In genomic region chr11:34010859-34011172, GRCm38 (mm10) we compare ENCODE assay signal across 8 mouse cellular contexts. TPM values are rescaled to one million over a fixed set of nuclear protein-coding genes. Genes with fewer than 3 reads are reported as not detected.
DNase-seq lines count a peak whose midpoint lies in the region; ATAC-seq lines count a peak whose summit lies in the region.

No protein-coding gene starts in this region.

- no peak overlapping the region for H3K27ac ChIP-seq in kidney, embryonic 15.5 days
- peak overlapping the region; percentile 44; the same call in 1 of the 2 replicates for H3K27ac ChIP-seq in limb, embryonic 13.5 days
- H3K27ac ChIP-seq in midbrain, embryonic 14.5 days (replicated peaks; ENCODE audit: low read depth, low read length): no peak overlapping the region
- no peak overlapping the region for H3K27ac ChIP-seq in forebrain, embryonic 10.5 days

- no peak overlapping the region for H3K4me3 ChIP-seq in kidney, embryonic 15.5 days (replicated peaks)
- no peak overlapping the region for H3K4me3 ChIP-seq in limb, embryonic 13.5 days
- no peak overlapping the region for H3K4me3 ChIP-seq in midbrain, embryonic 14.5 days (replicated peaks; ENCODE audit: low read depth, low read length)
- H3K4me3 ChIP-seq in forebrain, embryonic 10.5 days: no peak overlapping the region

- WGBS in kidney, embryonic 15.5 days: 62% methylated on average over 4 of the region's 4 CpGs
- 46% methylated on average over 4 of the region's 4 CpGs for WGBS in limb, embryonic 13.5 days
- 83% methylated on average over 4 of the region's 4 CpGs for WGBS in midbrain, embryonic 14.5 days
- WGBS in forebrain, embryonic 10.5 days: 82% methylated on average over 4 of the region's 4 CpGs

- no peak overlapping the region for H3K9ac ChIP-seq in kidney, embryonic 15.5 days
- no peak overlapping the region for H3K9ac ChIP-seq in limb, embryonic 13.5 days
- H3K9ac ChIP-seq in midbrain, embryonic 14.5 days (replicated peaks; ENCODE audit: low read length): no peak overlapping the region

- no peaks in the 10 kb centered on the region for H3K36me3 ChIP-seq in kidney, embryonic 15.5 days
- H3K36me3 ChIP-seq in limb, embryonic 13.5 days: no peaks in the 10 kb centered on the region
- no peaks in the 10 kb centered on the region for H3K36me3 ChIP-seq in midbrain, embryonic 14.5 days (ENCODE audit: control insufficient read depth, insufficient read depth, low read length)
- H3K36me3 ChIP-seq in forebrain, embryonic 10.5 days (replicated peaks): no peaks in the 10 kb centered on the region

- peak; percentile 69 for ATAC-seq in kidney, embryonic 15.5 days (replicated peaks; ENCODE audit: low FRiP score)
- ATAC-seq in limb, embryonic 13.5 days (ENCODE audit: low FRiP score, low read depth): peak; percentile 68
- ATAC-seq in neutrophil, adult 5-6 weeks (ENCODE audit: extremely low read depth, insufficient number of reproducible peaks, low FRiP score, poor library complexity, severe bottlenecking): peak; percentile 18; the same call in 1 of the 2 replicates
- no peak for ATAC-seq in midbrain, embryonic 14.5 days (ENCODE audit: low FRiP score, low TSS enrichment)

- no peaks in the 10 kb centered on the region for H3K9me3 ChIP-seq in kidney, embryonic 15.5 days (replicated peaks)
- no peaks in the 10 kb centered on the region for H3K9me3 ChIP-seq in limb, embryonic 13.5 days
- no peaks in the 10 kb centered on the region for H3K9me3 ChIP-seq in midbrain, embryonic 14.5 days (ENCODE audit: control insufficient read depth, low read length)
- no peaks in the 10 kb centered on the region for H3K9me3 ChIP-seq in forebrain, embryonic 10.5 days

- DNase-seq in kidney, adult 11 months: no peak
- DNase-seq in gastrocnemius, postnatal 25 days: peak; percentile 35
- DNase-seq in midbrain, embryonic 14.5 days: no peak
- DNase-seq in spleen, adult 12 weeks (ENCODE audit: low spot score): no peak
- DNase-seq in forebrain, embryonic 10.5 days (ENCODE audit: extremely low spot score, low spot score): no peak

- H3K27me3 ChIP-seq in kidney, embryonic 15.5 days: no peaks in the 10 kb centered on the region
- H3K27me3 ChIP-seq in limb, embryonic 13.5 days: no peaks in the 10 kb centered on the region
- no peaks in the 10 kb centered on the region for H3K27me3 ChIP-seq in midbrain, embryonic 14.5 days (ENCODE audit: control insufficient read depth, insufficient read depth, low read length)
- H3K27me3 ChIP-seq in forebrain, embryonic 10.5 days (ENCODE audit: poor library complexity, severe bottlenecking): no peaks in the 10 kb centered on the region

- H3K4me1 ChIP-seq in kidney, embryonic 15.5 days: peaks cover 4% of the 10 kb centered on the region; the same call in 1 of the 2 replicates
- H3K4me1 ChIP-seq in limb, embryonic 13.5 days: peaks cover 8% of the 10 kb centered on the region
- no peaks in the 10 kb centered on the region for H3K4me1 ChIP-seq in midbrain, embryonic 14.5 days (ENCODE audit: control insufficient read depth, insufficient read depth, low read length)
- H3K4me1 ChIP-seq in forebrain, embryonic 10.5 days: 0 out of 2 replicates have a peak, but pooled peaks cover 3% of the 10 kb centered on the region

- H3K4me2 ChIP-seq in kidney, embryonic 15.5 days: no peak overlapping the region
- H3K4me2 ChIP-seq in limb, embryonic 13.5 days (replicated peaks): no peak overlapping the region
- H3K4me2 ChIP-seq in midbrain, embryonic 14.5 days (ENCODE audit: low read length): no peak overlapping the region

RNA-seq across cellular contexts. Expression of gene Kcnip1, which starts 17.9 kb away (rescaled TPM):
- polyA plus RNA-seq in kidney, embryonic 15.5 days (2015; fragmentation: Nextera tagmentation; extraction: Ambion mirVana): 1.4 and 1.5 TPM in 2 replicates
- not detected for total RNA-seq in gastrocnemius, postnatal 25 days (2021)
- polyA plus RNA-seq in limb, embryonic 13.5 days (2015; fragmentation: Nextera tagmentation; extraction: Ambion mirVana): 3.1 and 4.4 TPM in 2 replicates
- 0.49 TPM in 1 of 2 replicates, not detected in the other for total RNA-seq in neutrophil, adult 5-6 weeks (2017)
- polyA plus RNA-seq in midbrain, embryonic 14.5 days (2014; fragmentation: Nextera tagmentation; extraction: Ambion mirVana): 76.5 and 93.5 TPM in 2 replicates
- polyA plus RNA-seq in forebrain, embryonic 10.5 days (2016; fragmentation: Nextera tagmentation; extraction: Ambion mirVana): 3.5 and 3.7 TPM in 2 replicates

RNA-seq across cellular contexts. Expression of gene Lcp2, which starts 35.9 kb away (rescaled TPM):
- polyA plus RNA-seq in kidney, embryonic 15.5 days (2015; fragmentation: Nextera tagmentation; extraction: Ambion mirVana): 2.0 and 3.2 TPM in 2 replicates
- 1 to 10 TPM in 1 of 2 experiments, under 1 TPM in 1; 0.72 to 1.8 TPM for total RNA-seq in gastrocnemius, postnatal 25 days (2021)
- polyA plus RNA-seq in limb, embryonic 13.5 days (2015; fragmentation: Nextera tagmentation; extraction: Ambion mirVana): 1.9 and 2.3 TPM in 2 replicates
- total RNA-seq in neutrophil, adult 5-6 weeks (2017): 162 TPM in 2 replicates
- polyA plus RNA-seq in midbrain, embryonic 14.5 days (2014; fragmentation: Nextera tagmentation; extraction: Ambion mirVana): 1.2 and 1.9 TPM in 2 replicates
- polyA plus RNA-seq in forebrain, embryonic 10.5 days (2016; fragmentation: Nextera tagmentation; extraction: Ambion mirVana): 1.2 and 1.7 TPM in 2 replicates

RNA-seq across cellular contexts. Expression of gene Kcnmb1, which starts 48.0 kb away (rescaled TPM):
- polyA plus RNA-seq in kidney, embryonic 15.5 days (2015; fragmentation: Nextera tagmentation; extraction: Ambion mirVana): 0.42 and 0.71 TPM in 2 replicates
- under 1 TPM in 1 of 2 experiments, not detected in 1; 0.51 TPM for total RNA-seq in gastrocnemius, postnatal 25 days (2021)
- polyA plus RNA-seq in limb, embryonic 13.5 days (2015; fragmentation: Nextera tagmentation; extraction: Ambion mirVana): 0.10 and 0.14 TPM in 2 replicates
- total RNA-seq in neutrophil, adult 5-6 weeks (2017): 0.12 TPM in 1 of 2 replicates, not detected in the other
- polyA plus RNA-seq in midbrain, embryonic 14.5 days (2014; fragmentation: Nextera tagmentation; extraction: Ambion mirVana): 0.18 and 0.39 TPM in 2 replicates
- 0.04 and 0.09 TPM in 2 replicates for polyA plus RNA-seq in forebrain, embryonic 10.5 days (2016; fragmentation: Nextera tagmentation; extraction: Ambion mirVana)

Comparison
In these comparisons a context has a peak if more than half of its experiments do, and no peak if none do; other contexts are left out.
1. RNA of gene Kcnip1, which starts 17.9 kb away (polyA plus RNA-seq): 76.5 to 93.5 TPM in midbrain, embryonic 14.5 days; 3.5 to 3.7 TPM in forebrain, embryonic 10.5 days, 3.1 to 4.4 TPM in limb, embryonic 13.5 days and 1.4 to 1.5 TPM in kidney, embryonic 15.5 days; every median in the first group is over 10 times any median in the second.